Mouse (Mus musculus): ENCODE data around the gene Ifnab. TPM values are rescaled to one million over a fixed set of nuclear protein-coding genes. Genes with fewer than 3 reads are reported as not detected.

The Ifnab gene
- total RNA-seq, 2 experiments from 2014 or later: not detected

DNA sequence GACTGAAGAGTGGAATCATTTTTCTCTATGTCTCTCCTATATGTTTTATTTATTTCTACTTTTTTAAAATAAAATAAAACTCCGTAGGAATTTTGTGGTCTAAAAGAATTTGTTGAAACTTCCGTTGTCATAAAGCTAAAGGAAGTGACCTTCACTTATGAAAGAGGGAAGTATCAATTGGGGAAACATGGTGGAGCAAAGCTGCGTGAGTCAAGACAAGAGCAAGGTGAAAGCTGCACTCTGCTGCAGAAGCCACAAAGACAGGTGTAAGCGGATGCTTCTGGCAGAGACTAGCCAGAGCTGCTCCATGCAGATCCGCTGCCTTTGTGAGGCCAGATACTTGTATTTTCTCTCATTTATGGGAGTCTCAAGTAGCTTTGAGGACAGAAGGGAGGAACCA, 7.6 kb upstream of the Ifnab start:
- H3K27ac ChIP-seq: no peak overlapping the region
- no peak overlapping the region for H3K4me3 ChIP-seq
- DNase-seq (ENCODE audit: low spot score in 2 of 2): no peak
- no peak for TF ChIP-seq CTCF (conservative IDR thresholded peaks at IDR 0.05)

DNA sequence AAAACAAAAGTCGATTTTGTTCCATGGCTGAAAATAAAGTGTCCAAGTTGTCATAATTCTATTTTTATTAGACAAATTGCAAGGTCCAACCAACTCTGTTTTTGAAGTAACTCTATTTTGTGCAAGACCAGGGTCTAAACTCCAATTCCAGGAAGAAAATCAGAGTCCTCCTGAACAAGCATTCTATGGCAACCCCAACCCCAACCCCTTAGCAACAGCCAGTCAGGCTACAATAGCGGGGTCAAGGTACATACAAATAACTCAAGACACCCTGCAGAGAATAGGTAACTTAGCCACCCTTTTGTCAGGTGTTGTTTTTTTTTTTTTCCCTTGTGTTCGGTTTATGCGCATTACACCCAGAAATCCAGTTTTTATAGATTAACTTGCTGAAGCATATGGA, 6.6 kb upstream of the Ifnab start:
- Histone ChIP-seq H3K4me3 (no peak overlapping the region), H3K27ac (no peak overlapping the region)
- no peak for DNase-seq (ENCODE audit: low spot score in 2 of 2)
- TF ChIP-seq CTCF (conservative IDR thresholded peaks at IDR 0.05): no peak

GRCm38 (mm10) chr4:88697108-88697507, 5.9 kb upstream of the Ifnab start:
- H3K27ac ChIP-seq: no peak overlapping the region
- no peak for DNase-seq (ENCODE audit: low spot score in 2 of 2)
- H3K4me3 ChIP-seq: no peak overlapping the region
- no peak for TF ChIP-seq CTCF (conservative IDR thresholded peaks at IDR 0.05)

- TF ChIP-seq CTCF (conservative IDR thresholded peaks at IDR 0.05): peak; percentile 99
- DNase-seq (ENCODE audit: low spot score in 2 of 2): peak; percentile 74 to 81
- Histone ChIP-seq H3K27ac (no peak overlapping the region), H3K4me3 (no peak overlapping the region)
Observed at GRCm38 (mm10) chr4:88696237-88696884, 5.2 kb upstream of the Ifnab start.

GRCm38 (mm10) chr4:88693392-88693791, 2.2 kb upstream of the Ifnab start:
- no peak for TF ChIP-seq CTCF (conservative IDR thresholded peaks at IDR 0.05)
- no peak overlapping the region for H3K4me3 ChIP-seq
- H3K27ac ChIP-seq: no peak overlapping the region
- DNase-seq (ENCODE audit: low spot score in 2 of 2): no peak

- Histone ChIP-seq H3K4me3 (no peak overlapping the region), H3K27ac (no peak overlapping the region)
- TF ChIP-seq CTCF (conservative IDR thresholded peaks at IDR 0.05): no peak
- no peak for DNase-seq (ENCODE audit: low spot score in 2 of 2)
Observed at GRCm38 (mm10) chr4:88692537-88692936, 1.4 kb upstream of the Ifnab start.

DNA sequence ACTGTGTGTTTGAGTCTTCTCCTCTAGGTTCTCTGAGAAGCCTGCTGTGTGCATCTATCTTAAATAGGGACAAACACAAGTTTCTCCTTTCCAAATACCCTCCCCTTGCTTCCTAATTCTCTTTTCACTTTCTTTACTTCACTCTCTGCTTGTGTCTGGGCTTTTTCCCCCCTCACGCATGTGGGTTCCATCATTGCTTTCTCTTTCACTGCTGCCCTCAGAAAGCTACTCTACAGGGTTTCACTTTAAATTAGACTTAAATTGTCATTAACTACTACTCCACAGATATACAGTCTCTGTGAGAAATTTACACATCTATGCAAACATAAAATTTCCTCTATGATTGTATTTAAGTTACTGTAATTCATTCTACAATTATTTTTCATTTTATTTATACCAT, 7.3 kb downstream of the Ifnab start, which contains the start of gene Ifna2:
Gene Ifna2, minus strand, starts transcription at position 101 of the 400 bp plus-strand sequence.
- DNase-seq (ENCODE audit: low spot score in 2 of 2): no peak
- Histone ChIP-seq H3K27ac (no peak within 1 kb of the TSS), H3K4me3 (no peak within 1 kb of the TSS)
- no peak for TF ChIP-seq CTCF (conservative IDR thresholded peaks at IDR 0.05)

GRCm38 (mm10) chr4:88681353-88681752, 9.8 kb downstream of the Ifnab start:
- no peak for DNase-seq (ENCODE audit: low spot score in 2 of 2)
- TF ChIP-seq CTCF (conservative IDR thresholded peaks at IDR 0.05): no peak
- Histone ChIP-seq H3K27ac (no peak overlapping the region), H3K4me3 (no peak overlapping the region)

DNA sequence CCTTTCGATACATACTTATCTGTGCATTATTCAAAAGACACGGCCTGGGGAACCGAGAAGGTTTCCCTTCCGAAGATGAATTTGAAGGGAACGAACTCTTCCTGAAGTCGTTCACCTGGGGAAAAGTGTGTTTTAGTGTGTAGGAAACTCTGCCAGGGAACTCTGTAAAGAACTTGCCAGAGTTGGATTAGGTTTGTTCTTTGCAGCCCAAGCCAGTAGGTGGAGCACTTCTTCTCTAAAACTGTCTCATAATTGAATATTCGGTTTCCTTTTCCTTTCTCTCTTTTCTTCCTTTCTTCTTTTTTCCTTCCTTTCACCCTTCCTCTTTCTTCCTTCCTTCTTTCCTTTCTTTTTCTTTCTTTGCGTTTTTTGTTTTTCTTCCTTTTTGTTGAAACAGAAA, 10.8 kb downstream of the Ifnab start:
- DNase-seq (ENCODE audit: low spot score in 2 of 2): peak in 1 of 2 experiments; percentile 14
- no peak overlapping the region for H3K27ac ChIP-seq
- peak; percentile 85 for TF ChIP-seq CTCF (conservative IDR thresholded peaks at IDR 0.05)
- no peak overlapping the region for H3K4me3 ChIP-seq

- Histone ChIP-seq H3K4me3 (no peak within 1 kb of the TSS), H3K27ac (no peak within 1 kb of the TSS)
- no peak for TF ChIP-seq CTCF (conservative IDR thresholded peaks at IDR 0.05)
- DNase-seq (ENCODE audit: low spot score in 2 of 2): no peak
Observed at GRCm38 (mm10) chr4:88676824-88677223, 14.3 kb downstream of the Ifnab start, which contains the start of gene Ifna16. TSS of gene Ifna16 (minus strand) at chr4:88676924.

- Histone ChIP-seq H3K4me3 (no peak overlapping the region), H3K27ac (no peak overlapping the region)
- DNase-seq (ENCODE audit: low spot score in 2 of 2): no peak
- no peak for TF ChIP-seq CTCF (conservative IDR thresholded peaks at IDR 0.05)
Observed at GRCm38 (mm10) chr4:88655461-88655860, 35.7 kb downstream of the Ifnab start.

- no peak for DNase-seq (ENCODE audit: low spot score in 2 of 2)
- no peak for TF ChIP-seq CTCF (conservative IDR thresholded peaks at IDR 0.05)
- Histone ChIP-seq H3K27ac (no peak overlapping the region), H3K4me3 (no peak overlapping the region)
Observed at GRCm38 (mm10) chr4:88653644-88654043, 37.5 kb downstream of the Ifnab start.

- Histone ChIP-seq H3K27ac (no peak within 1 kb of the TSS), H3K4me3 (no peak within 1 kb of the TSS)
- no peak for DNase-seq (ENCODE audit: low spot score in 2 of 2)
- no peak for TF ChIP-seq CTCF (conservative IDR thresholded peaks at IDR 0.05)
Observed at GRCm38 (mm10) chr4:88644359-88644758, 46.8 kb downstream of the Ifnab start, which contains the start of gene Ifna13. TSS of gene Ifna13 (minus strand) at chr4:88644459.

DNA sequence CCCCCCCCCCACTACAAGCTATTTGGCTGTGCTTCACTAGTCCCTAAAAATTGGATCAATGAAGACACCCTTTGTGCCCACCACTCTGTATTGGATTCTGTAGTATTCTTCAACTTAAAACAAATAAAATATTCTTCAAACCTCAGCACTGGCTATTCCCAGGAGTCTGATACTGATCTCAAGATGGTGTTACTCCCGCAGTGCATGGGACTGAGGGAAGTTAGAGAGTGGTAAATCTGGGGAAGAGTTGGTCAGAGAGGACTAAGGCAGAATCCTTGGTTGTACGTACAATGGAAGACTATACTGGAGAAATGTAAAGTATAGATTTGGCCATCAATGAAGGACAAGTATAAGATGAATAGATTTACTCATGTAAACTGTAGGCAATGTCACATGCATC, 48.6 kb downstream of the Ifnab start:
- Histone ChIP-seq H3K27ac (no peak overlapping the region), H3K4me3 (no peak overlapping the region)
- no peak for DNase-seq (ENCODE audit: low spot score in 2 of 2)
- no peak for TF ChIP-seq CTCF (conservative IDR thresholded peaks at IDR 0.05)
